Mouse (Mus musculus) liver, embryonic 14.5 days (tissue): ENCODE results near the gene Fbxo34. TPM values are rescaled to one million over a fixed set of nuclear protein-coding genes. Genes with fewer than 3 reads are reported as not detected.
"Not testable (repeated sequence)": the region's sequence is repeated elsewhere in the genome, so short reads cannot be mapped to it uniquely, and the experiment has no call there.

Experiments
- ATAC-seq: fragments of 200-750 bp; cut with Nextera tagmentation; 2 replicates; pipeline ENCODE4 v1.8.0; 2017; ENCODE audit warnings: moderate number of reproducible peaks, mild to moderate bottlenecking, moderate library complexity; ENCODE audit not compliant: insufficient read depth
- DNase-seq, 3 experiments: peaks; one replicate each; pipeline ENCODE4 v3.0.0-alpha.2; 2012 to 2013; ENCODE audit warnings: low read depth in 3 of 3, low spot score in 3 of 3
- H3K27ac ChIP-seq: fragments of 300-500 bp; sonication (generic); 2 replicates; pipeline ENCODE4 v1.5.1; 2014; ENCODE audit warnings: moderate library complexity, mild to moderate bottlenecking, control low read depth, inconsistent platforms
- H3K27me3 ChIP-seq: fragments of 300-500 bp; sonication (generic); 2 replicates; pipeline ENCODE4 v1.6.1; 2014; ENCODE audit warnings: mild to moderate bottlenecking, low read length, moderate library complexity; ENCODE audit not compliant: control insufficient read depth, insufficient read depth
- H3K36me3 ChIP-seq: fragments of 300-500 bp; sonication (generic); replicated peaks from 2 replicates; pipeline ENCODE4 v1.6.1; 2014; ENCODE audit warnings: low read depth; ENCODE audit not compliant: control insufficient read depth, insufficient read depth
- H3K4me1 ChIP-seq, 2 experiments: fragments of 200-500 bp in 1 of 2; fragments of 300-500 bp in 1 of 2; sonication (generic) in 1 of 2; replicated peaks; 2 replicates each; pipeline ENCODE4 v1.6.1; 2012 to 2014; ENCODE audit warnings: antibody characterized with exemption in 1 of 2, inconsistent platforms in 1 of 2, low read length in 1 of 2; ENCODE audit not compliant: control insufficient read depth in 2 of 2, insufficient read depth in 2 of 2
- H3K4me2 ChIP-seq: fragments of 300-500 bp; sonication (generic); 2 replicates; pipeline ENCODE4 v1.6.1; 2014; ENCODE audit warnings: low read depth, mild to moderate bottlenecking, control low read depth, moderate library complexity
- H3K4me3 ChIP-seq, 2 experiments: fragments of 200-500 bp in 1 of 2; fragments of 300-500 bp in 1 of 2; sonication (generic) in 1 of 2; 2 replicates each; pipeline ENCODE4 v1.5.1; 2012 to 2014; ENCODE audit warnings: low read depth in 2 of 2, low read length in 2 of 2, mild to moderate bottlenecking in 2 of 2, control low read depth in 1 of 2, inconsistent platforms in 1 of 2, moderate library complexity in 1 of 2; ENCODE audit not compliant: insufficient read depth in 1 of 2
- H3K9ac ChIP-seq: fragments of 300-500 bp; sonication (generic); replicated peaks from 2 replicates; pipeline ENCODE4 v1.6.1; 2014; ENCODE audit warnings: mild to moderate bottlenecking, control low read depth, moderate library complexity
- H3K9me3 ChIP-seq: fragments of 300-500 bp; sonication (generic); 2 replicates; pipeline ENCODE4 v1.6.1; 2016; ENCODE audit warnings: low read length, mixed read lengths; ENCODE audit not compliant: control insufficient read depth
- CTCF ChIP-seq: IDR thresholded peaks from 2 replicates; pipeline ENCODE4 v1.5.1; 2016; ENCODE audit warnings: antibody characterized with exemption, low read depth, control low read depth
- EP300 ChIP-seq: IDR thresholded peaks from 2 replicates; pipeline ENCODE4 v1.6.1; 2016; ENCODE audit warnings: antibody characterized with exemption, low read depth
- WGBS: fragments of 180-500 bp; shearing (Covaris S2); extraction: QIAGEN DNeasy Blood & Tissue Kit; methylation state at CpG from one replicate; pipeline ENCODE4 v1.1.7; 2014; ENCODE audit not compliant: insufficient replicate concordance; 5-methylcytosine and 5-hydroxymethylcytosine counted together
- polyA plus RNA-seq, 2 experiments: library from polyadenylated mRNA; depleted of rRNA in 1 of 2; stranded (reverse) in 1 of 2; unstranded in 1 of 2; fragments of >200 nt; fragmentation: Nextera tagmentation in 1 of 2; extraction: Ambion mirVana in 1 of 2; gene quantifications; 2 replicates each; pipeline versions ENCODE4 v1.2.1 to v1.2.3; 2012 to 2014

Fbxo34 gene
- polyA plus RNA-seq, 2 experiments: 24.4 to 33.4 TPM

GRCm38 (mm10) chr14:47528293-47528692 lies 78.1 kb downstream of the Fbxo34 start:
- H3K4me2 ChIP-seq: peak overlapping the region; percentile 68
- H3K4me1 ChIP-seq: peaks cover 60 to 61% of the 10 kb centered on the region in 2 experiments
- H3K36me3 ChIP-seq: peaks cover 34% of the 10 kb centered on the region
- peak overlapping the region in 1 of 2 experiments; percentile 27; a peak in 1 of 4 replicates for H3K4me3 ChIP-seq
- TF ChIP-seq CTCF: no peak
- TF ChIP-seq EP300: peak; percentile 24
- ATAC-seq: peak; percentile 74
- no peaks in the 10 kb centered on the region for H3K9me3 ChIP-seq
- no peak for DNase-seq
- H3K27me3 ChIP-seq: no peaks in the 10 kb centered on the region
- H3K9ac ChIP-seq: peak overlapping the region; percentile 55
- peak overlapping the region; percentile 94 for H3K27ac ChIP-seq
- 33% methylated on average over 3 of the region's 3 CpGs for WGBS

DNA sequence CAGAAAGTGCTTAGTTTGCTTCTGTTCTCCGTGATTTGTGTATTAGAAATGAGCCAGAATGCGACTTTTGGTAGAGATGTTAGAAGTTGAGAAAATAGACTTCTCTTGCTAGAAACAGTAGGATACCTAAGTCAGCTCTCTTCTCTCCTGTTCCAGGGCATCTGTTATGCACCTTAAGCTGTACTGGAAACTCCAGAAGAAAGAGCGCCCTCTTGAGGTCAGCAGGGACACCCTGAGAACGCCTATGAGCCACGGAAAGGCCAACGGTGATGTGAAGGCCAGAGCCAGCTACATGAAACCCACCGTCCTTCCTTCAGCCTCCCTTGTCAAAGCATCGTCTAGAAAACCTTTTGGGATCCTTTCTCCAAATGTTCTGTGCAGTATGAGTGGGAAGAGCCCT lies 78.8 kb downstream of the Fbxo34 start:
- H3K9me3 ChIP-seq: no peaks in the 10 kb centered on the region
- H3K4me2 ChIP-seq: no peak overlapping the region; the same call in 1 of the 2 replicates
- H3K27me3 ChIP-seq: no peaks in the 10 kb centered on the region
- DNase-seq (peak; percentile 64 to 69 (median 69)), ATAC-seq (no peak)
- WGBS: 31% methylated on average over 8 of the region's 8 CpGs
- no peak overlapping the region for H3K4me3 ChIP-seq
- H3K27ac ChIP-seq: peak overlapping the region; percentile 94
- no peak overlapping the region for H3K9ac ChIP-seq
- peaks cover 34% of the 10 kb centered on the region for H3K36me3 ChIP-seq
- peaks cover 63 to 67% of the 10 kb centered on the region in 2 experiments for H3K4me1 ChIP-seq
- TF ChIP-seq CTCF (peak; percentile 91), EP300 (0 out of 2 replicates have a peak, but pooled peaks have one; percentile 26)

- Histone ChIP-seq H3K4me1 (peaks cover 63 to 68% of the 10 kb centered on the region in 2 experiments), H3K36me3 (peaks cover 34% of the 10 kb centered on the region)
- WGBS: 84% methylated on average over 10 of the region's 12 CpGs
- H3K4me3 ChIP-seq, DNase-seq, H3K9ac ChIP-seq, H3K27ac ChIP-seq, H3K9me3 ChIP-seq, H3K4me2 ChIP-seq, ATAC-seq, H3K27me3 ChIP-seq: not testable (repeated sequence)
Observed at GRCm38 (mm10) chr14:47529592-47529991, 79.4 kb downstream of the Fbxo34 start.

DNA sequence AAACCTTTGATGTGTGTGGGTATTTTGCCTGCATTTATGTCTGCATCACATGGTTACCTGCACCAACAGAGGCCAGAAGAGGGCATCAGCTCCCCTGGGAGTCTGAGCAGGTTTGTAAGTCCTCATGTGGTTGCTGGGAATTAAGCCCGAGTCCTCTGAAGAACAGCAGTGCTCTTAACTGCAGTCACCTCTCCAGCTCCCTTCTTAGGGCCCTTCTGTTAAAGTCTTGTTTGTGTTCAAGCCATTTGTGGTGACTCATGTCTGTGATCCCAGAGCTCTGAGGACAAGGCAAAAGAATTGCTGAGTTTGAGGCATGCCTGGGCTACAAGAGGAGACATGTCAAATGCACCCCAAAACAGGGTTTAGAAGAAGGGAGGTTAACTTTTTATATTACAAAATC lies 82.3 kb downstream of the Fbxo34 start:
- Histone ChIP-seq H3K36me3 (peaks cover 27% of the 10 kb centered on the region), H3K27me3 (no peaks in the 10 kb centered on the region), H3K4me3 (no peak overlapping the region), H3K4me2 (no peak overlapping the region), H3K9me3 (no peaks in the 10 kb centered on the region), H3K27ac (peak overlapping the region; percentile 97), H3K4me1 (peaks cover 39 to 52% of the 10 kb centered on the region in 2 experiments), H3K9ac (peak overlapping the region; percentile 59; the same call in 1 of the 2 replicates)
- WGBS: 68% methylated on average over 1 of the region's 1 CpGs
- TF ChIP-seq EP300: no peak
- TF ChIP-seq CTCF: peak; percentile 57
- ATAC-seq (no peak), DNase-seq (no peak)

- H3K36me3 ChIP-seq: peaks cover 27% of the 10 kb centered on the region
- no peak overlapping the region for H3K4me3 ChIP-seq
- H3K27me3 ChIP-seq: no peaks in the 10 kb centered on the region
- 8% methylated on average over 11 of the region's 11 CpGs for WGBS
- H3K9ac ChIP-seq: peak overlapping the region; percentile 59
- H3K4me1 ChIP-seq: peaks cover 29 to 42% of the 10 kb centered on the region in 2 experiments
- ATAC-seq (peak; percentile 92), DNase-seq (peak; percentile 94 to 99 (median 96))
- TF ChIP-seq CTCF (peak; percentile 64), EP300 (peak; percentile 97)
- peak overlapping the region; percentile 53 for H3K4me2 ChIP-seq
- no peaks in the 10 kb centered on the region for H3K9me3 ChIP-seq
- H3K27ac ChIP-seq: peak overlapping the region; percentile 97
Observed at GRCm38 (mm10) chr14:47533365-47534175, 83.3 kb downstream of the Fbxo34 start.
